Mouse (Mus musculus): ENCODE data around the gene Olfr857. TPM values are rescaled to one million over a fixed set of nuclear protein-coding genes. Genes with fewer than 3 reads are reported as not detected.
"Not testable (repeated sequence)": the region's sequence is repeated elsewhere in the genome, so short reads cannot be mapped to it uniquely, and the experiment has no call there.

The Olfr857 gene
- total and polyA plus RNA-seq, 3 experiments = not detected

DNA sequence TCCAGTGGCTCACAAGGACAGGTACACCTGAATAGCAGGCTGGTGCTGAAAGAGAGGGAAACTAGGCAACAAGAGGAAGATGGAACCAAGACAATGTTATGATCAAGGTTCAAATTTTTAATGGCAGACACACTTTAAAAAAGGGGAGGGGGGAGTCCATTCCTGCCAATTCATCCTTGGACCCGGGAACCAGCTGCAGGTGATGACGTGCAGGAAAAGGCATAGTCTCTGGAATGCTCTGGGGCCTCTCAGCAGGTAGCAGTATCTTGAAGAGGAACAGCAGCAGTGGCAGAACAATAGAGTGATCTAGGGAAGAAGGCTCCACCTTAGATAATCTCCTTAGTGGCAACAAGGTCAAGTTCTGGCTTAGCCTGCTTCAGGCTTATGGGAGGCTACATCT lies 14.9 kb upstream of the Olfr857 start:
- not testable (repeated sequence) for H3K79me2 ChIP-seq (ENCODE audit: control insufficient read depth, insufficient read depth, low read length, poor library complexity); H3K4me3 ChIP-seq (ENCODE audit: control insufficient read depth in 1 of 2, insufficient read depth in 1 of 2, low read depth in 2 of 2, low read length in 2 of 2); H3K27ac ChIP-seq (ENCODE audit: control insufficient read depth, low read depth, low read length); H3K27me3 ChIP-seq (ENCODE audit: control insufficient read depth in 1 of 2, insufficient read depth in 2 of 2, low read length in 2 of 2); H3K9me3 ChIP-seq (replicated peaks; ENCODE audit: insufficient read depth, low read length); DNase-seq (ENCODE audit: low read depth, low spot score); H3K9ac ChIP-seq (ENCODE audit: control insufficient read depth, low read depth, low read length, poor library complexity, severe bottlenecking); H3K36me3 ChIP-seq (ENCODE audit: control insufficient read depth in 1 of 2, insufficient read depth in 2 of 2, low read length in 2 of 2); H3K4me1 ChIP-seq (ENCODE audit: control insufficient read depth in 1 of 2, insufficient read depth in 2 of 2, low read length in 2 of 2)

DNA sequence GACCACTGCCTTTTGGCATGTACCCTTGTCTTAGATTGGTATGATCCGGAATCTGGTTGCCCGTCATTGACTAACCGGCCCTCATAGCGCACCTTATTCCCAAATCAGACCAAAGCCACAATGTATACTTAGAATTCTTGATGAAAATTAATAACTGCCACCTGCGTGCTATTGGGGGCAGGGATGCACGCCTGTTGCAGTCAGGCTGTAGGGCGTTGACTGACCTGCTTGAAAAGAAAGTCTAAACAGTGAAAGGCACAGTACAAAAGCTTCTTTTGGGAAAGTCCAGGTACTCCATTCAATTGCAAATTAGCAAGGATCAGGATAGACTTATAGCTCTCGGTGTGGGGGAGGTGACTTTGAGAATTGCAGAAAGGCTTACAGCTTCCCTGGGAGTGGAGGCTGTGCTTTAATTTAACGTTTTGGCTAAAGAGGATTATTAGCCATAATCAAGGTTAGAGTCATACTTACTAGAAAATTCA lies 14.3 kb upstream of the Olfr857 start:
- not testable (repeated sequence) for H3K36me3 ChIP-seq (ENCODE audit: control insufficient read depth in 1 of 2, insufficient read depth in 2 of 2, low read length in 2 of 2); H3K27ac ChIP-seq (ENCODE audit: control insufficient read depth, low read depth, low read length); H3K9me3 ChIP-seq (replicated peaks; ENCODE audit: insufficient read depth, low read length); H3K9ac ChIP-seq (ENCODE audit: control insufficient read depth, low read depth, low read length, poor library complexity, severe bottlenecking); H3K4me3 ChIP-seq (ENCODE audit: control insufficient read depth in 1 of 2, insufficient read depth in 1 of 2, low read depth in 2 of 2, low read length in 2 of 2); DNase-seq (ENCODE audit: low read depth, low spot score); H3K4me1 ChIP-seq (ENCODE audit: control insufficient read depth in 1 of 2, insufficient read depth in 2 of 2, low read length in 2 of 2); H3K79me2 ChIP-seq (ENCODE audit: control insufficient read depth, insufficient read depth, low read length, poor library complexity); H3K27me3 ChIP-seq (ENCODE audit: control insufficient read depth in 1 of 2, insufficient read depth in 2 of 2, low read length in 2 of 2)

DNA sequence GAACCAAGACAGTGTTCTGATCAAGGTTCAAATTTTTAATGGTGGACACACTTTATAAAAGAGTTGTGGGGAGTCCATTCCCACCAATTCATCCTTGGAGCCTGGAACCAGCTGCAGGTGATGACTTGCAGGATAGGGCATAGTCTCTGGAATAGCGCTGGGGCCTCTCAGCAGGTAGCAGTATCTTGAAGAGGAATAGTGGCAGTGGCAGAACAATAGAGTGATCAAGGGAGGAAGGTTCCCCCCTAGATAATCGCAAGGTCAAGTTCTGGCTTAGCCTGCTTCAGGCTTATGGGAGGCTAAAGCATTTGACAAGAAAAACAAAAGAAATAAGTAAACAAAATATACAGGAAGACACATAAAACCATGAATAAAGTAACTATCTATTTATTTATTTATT lies 4.7 kb upstream of the Olfr857 start:
- not testable (repeated sequence) for H3K27me3 ChIP-seq (ENCODE audit: control insufficient read depth in 1 of 2, insufficient read depth in 2 of 2, low read length in 2 of 2); H3K4me1 ChIP-seq (ENCODE audit: control insufficient read depth in 1 of 2, insufficient read depth in 2 of 2, low read length in 2 of 2); H3K36me3 ChIP-seq (ENCODE audit: control insufficient read depth in 1 of 2, insufficient read depth in 2 of 2, low read length in 2 of 2); H3K27ac ChIP-seq (ENCODE audit: control insufficient read depth, low read depth, low read length); H3K79me2 ChIP-seq (ENCODE audit: control insufficient read depth, insufficient read depth, low read length, poor library complexity); H3K4me3 ChIP-seq (ENCODE audit: control insufficient read depth in 1 of 2, insufficient read depth in 1 of 2, low read depth in 2 of 2, low read length in 2 of 2); H3K9ac ChIP-seq (ENCODE audit: control insufficient read depth, low read depth, low read length, poor library complexity, severe bottlenecking); DNase-seq (ENCODE audit: low read depth, low spot score); H3K9me3 ChIP-seq (replicated peaks; ENCODE audit: insufficient read depth, low read length)

Other genes with a start within 250 kb of the Olfr857 start
- gene Olfr850, start 231.2 kb upstream of the Olfr857 start, total RNA-seq (2012; rRNA removed) = not detected in 2 replicates
- not detected for gene Olfr850, start 231.2 kb upstream of the Olfr857 start, polyA plus RNA-seq (2012; ENCODE audit: insufficient read depth in 1 of 2, insufficient read length in 2 of 2, low read depth in 1 of 2, low replicate concordance in 2 of 2, missing spikeins in 1 of 2)
- not detected in 2 replicates for gene Olfr851, start 216.1 kb upstream of the Olfr857 start, total RNA-seq (2012; rRNA removed)
- gene Olfr851, start 216.1 kb upstream of the Olfr857 start, polyA plus RNA-seq (2012; ENCODE audit: insufficient read depth in 1 of 2, insufficient read length in 2 of 2, low read depth in 1 of 2, low replicate concordance in 2 of 2, missing spikeins in 1 of 2) = not detected
- gene Olfr853, start 168.4 kb upstream of the Olfr857 start, total RNA-seq (2012; rRNA removed) = not detected in 2 replicates
- gene Olfr853, start 168.4 kb upstream of the Olfr857 start, polyA plus RNA-seq (2012; ENCODE audit: insufficient read depth in 1 of 2, insufficient read length in 2 of 2, low read depth in 1 of 2, low replicate concordance in 2 of 2, missing spikeins in 1 of 2) = not detected
- gene Olfr854, start 142.1 kb upstream of the Olfr857 start, total RNA-seq (2012; rRNA removed) = not detected in 2 replicates
- gene Olfr854, start 142.1 kb upstream of the Olfr857 start, polyA plus RNA-seq (2012; ENCODE audit: insufficient read depth in 1 of 2, insufficient read length in 2 of 2, low read depth in 1 of 2, low replicate concordance in 2 of 2, missing spikeins in 1 of 2) = not detected
- not detected in 2 replicates for gene Olfr855, start 126.8 kb upstream of the Olfr857 start, total RNA-seq (2012; rRNA removed)
- not detected for gene Olfr855, start 126.8 kb upstream of the Olfr857 start, polyA plus RNA-seq (2012; ENCODE audit: insufficient read depth in 1 of 2, insufficient read length in 2 of 2, low read depth in 1 of 2, low replicate concordance in 2 of 2, missing spikeins in 1 of 2)
- 60.7 and 67.9 TPM in 2 replicates for gene Zfp317, start 87.3 kb upstream of the Olfr857 start, total RNA-seq (2012; rRNA removed)
- 10 to 100 TPM in 1 of 2 experiments, not detected in 1; 41.2 TPM for gene Zfp317, start 87.3 kb upstream of the Olfr857 start, polyA plus RNA-seq (2012; ENCODE audit: insufficient read depth in 1 of 2, insufficient read length in 2 of 2, low read depth in 1 of 2, low replicate concordance in 2 of 2, missing spikeins in 1 of 2)
- gene Olfr58, start 70.8 kb downstream of the Olfr857 start, total RNA-seq (2012; rRNA removed) = not detected in 2 replicates
- under 1 TPM in 1 of 2 experiments, not detected in 1; 0.10 TPM for gene Olfr58, start 70.8 kb downstream of the Olfr857 start, polyA plus RNA-seq (2012; ENCODE audit: insufficient read depth in 1 of 2, insufficient read length in 2 of 2, low read depth in 1 of 2, low replicate concordance in 2 of 2, missing spikeins in 1 of 2)
- under 0.01 TPM in 1 of 2 replicates, not detected in the other for gene Olfr859, start 95.5 kb downstream of the Olfr857 start, total RNA-seq (2012; rRNA removed)
- not detected for gene Olfr859, start 95.5 kb downstream of the Olfr857 start, polyA plus RNA-seq (2012; ENCODE audit: insufficient read depth in 1 of 2, insufficient read length in 2 of 2, low read depth in 1 of 2, low replicate concordance in 2 of 2, missing spikeins in 1 of 2)
- not detected in 2 replicates for gene Olfr860, start 140.3 kb downstream of the Olfr857 start, total RNA-seq (2012; rRNA removed)
- gene Olfr860, start 140.3 kb downstream of the Olfr857 start, polyA plus RNA-seq (2012; ENCODE audit: insufficient read depth in 1 of 2, insufficient read length in 2 of 2, low read depth in 1 of 2, low replicate concordance in 2 of 2, missing spikeins in 1 of 2) = not detected
- gene Olfr862, start 178.6 kb downstream of the Olfr857 start, total RNA-seq (2012; rRNA removed) = not detected in 2 replicates
- not detected for gene Olfr862, start 178.6 kb downstream of the Olfr857 start, polyA plus RNA-seq (2012; ENCODE audit: insufficient read depth in 1 of 2, insufficient read length in 2 of 2, low read depth in 1 of 2, low replicate concordance in 2 of 2, missing spikeins in 1 of 2)
- gene Olfr77, start 207.4 kb downstream of the Olfr857 start, total RNA-seq (2012; rRNA removed) = 0.26 and 0.39 TPM in 2 replicates
- under 1 TPM in 1 of 2 experiments, not detected in 1; 0.03 TPM for gene Olfr77, start 207.4 kb downstream of the Olfr857 start, polyA plus RNA-seq (2012; ENCODE audit: insufficient read depth in 1 of 2, insufficient read length in 2 of 2, low read depth in 1 of 2, low replicate concordance in 2 of 2, missing spikeins in 1 of 2)

Data from MEL (cell line).